Mouse (Mus musculus): Measurements from ENCODE around the gene March10.

March10 gene

GRCm38 (mm10) chr11:105312972-105313632 lies 143.4 kb downstream of the March10 start:
- 33% methylated on average over 10 of the region's 10 CpGs for WGBS

GRCm38 (mm10) chr11:105312311-105312942 lies 144.1 kb downstream of the March10 start:
- 46% methylated on average over 12 of the region's 12 CpGs for WGBS

GRCm38 (mm10) chr11:105311291-105311975 lies 145.1 kb downstream of the March10 start:
- 60% methylated on average over 24 of the region's 24 CpGs for WGBS
